Mouse (Mus musculus) heart, adult 11 months (tissue): ENCODE data around the gene Map4.

Experiments used
- DNase-seq: peaks from one replicate; pipeline ENCODE4 v3.0.0; 2022

Map4 gene

DNA sequence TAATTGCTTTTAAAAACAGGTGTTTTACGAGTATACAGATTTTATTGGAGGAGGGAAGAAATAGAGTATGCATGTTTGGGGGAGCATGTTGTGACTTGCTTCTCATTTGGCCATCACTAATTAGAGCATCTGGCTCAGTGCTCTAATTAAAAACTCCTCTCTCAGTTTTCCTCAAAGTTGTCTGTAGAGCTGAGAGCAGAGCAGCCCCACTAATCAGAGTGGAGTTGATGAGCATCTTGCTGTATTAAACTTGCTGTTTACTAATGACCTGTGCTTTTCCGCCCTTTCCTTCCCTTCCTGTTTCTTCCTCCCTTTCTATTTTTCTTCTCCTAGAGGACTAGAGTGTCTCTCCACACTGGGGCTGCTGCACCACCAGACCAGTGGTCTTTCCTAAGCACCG, 71.2 kb downstream of the Map4 start:
- DNase-seq, result peak; percentile 30

DNA sequence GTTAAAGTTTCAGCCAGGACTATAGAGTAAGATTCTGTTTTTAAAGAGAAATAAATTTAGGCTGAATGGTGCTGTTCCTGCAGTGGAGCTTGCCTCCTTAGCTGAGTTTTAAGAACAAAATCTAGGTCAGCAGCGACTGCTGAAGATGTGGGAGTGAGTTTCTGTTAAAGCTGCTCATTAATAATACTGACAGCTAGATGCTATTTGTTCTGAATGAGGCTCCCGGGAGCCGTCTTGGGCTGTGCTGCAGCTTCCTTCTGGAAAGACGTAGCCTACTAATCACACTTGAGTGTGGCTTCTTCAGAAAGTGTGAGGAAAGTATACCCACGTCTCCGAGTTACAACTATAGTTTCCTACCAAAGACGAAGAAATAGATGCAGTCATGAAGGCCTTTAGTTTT, 88.0 kb downstream of the Map4 start:
- DNase-seq, result peak; percentile 37

DNA sequence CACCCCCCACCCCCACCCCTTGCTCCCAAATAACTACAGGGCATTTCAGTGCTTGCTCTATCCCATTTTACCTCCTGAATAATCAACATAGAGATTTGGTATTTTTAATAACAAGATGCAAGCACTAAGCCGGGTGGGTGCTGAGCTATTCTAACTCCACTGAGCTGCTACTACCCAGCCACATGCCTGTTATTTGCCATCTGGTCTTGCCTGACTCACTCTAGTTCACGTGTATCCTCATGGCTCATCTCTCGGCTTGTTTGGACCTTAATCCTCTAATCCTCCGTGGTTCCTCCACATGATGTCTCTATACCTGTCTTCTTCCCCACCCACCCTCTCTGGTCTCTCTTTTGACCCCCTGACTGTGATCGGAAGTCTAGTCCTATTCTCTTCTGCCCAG, 89.1 kb downstream of the Map4 start:
- DNase-seq, result peak; percentile 74

DNA sequence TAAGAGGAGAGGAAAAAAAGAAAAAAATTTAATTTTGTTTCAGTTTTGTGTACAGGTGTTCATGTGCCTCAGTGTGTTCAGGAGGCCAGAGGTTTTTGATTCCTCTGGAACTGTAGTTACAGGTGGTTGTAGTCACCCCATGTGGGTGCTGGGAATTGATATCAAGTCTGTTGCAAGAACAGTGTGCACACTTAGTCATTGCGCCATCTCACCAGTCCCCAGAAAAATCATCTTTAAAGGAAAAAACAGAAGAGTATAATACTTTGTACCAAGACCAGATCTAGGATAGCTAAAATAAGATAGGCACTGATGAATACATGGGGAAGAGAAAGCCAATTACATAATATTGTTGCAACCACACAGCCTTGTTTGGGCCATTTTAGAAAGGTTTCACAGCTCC, 90.2 kb downstream of the Map4 start:
- no peak for DNase-seq

DNA sequence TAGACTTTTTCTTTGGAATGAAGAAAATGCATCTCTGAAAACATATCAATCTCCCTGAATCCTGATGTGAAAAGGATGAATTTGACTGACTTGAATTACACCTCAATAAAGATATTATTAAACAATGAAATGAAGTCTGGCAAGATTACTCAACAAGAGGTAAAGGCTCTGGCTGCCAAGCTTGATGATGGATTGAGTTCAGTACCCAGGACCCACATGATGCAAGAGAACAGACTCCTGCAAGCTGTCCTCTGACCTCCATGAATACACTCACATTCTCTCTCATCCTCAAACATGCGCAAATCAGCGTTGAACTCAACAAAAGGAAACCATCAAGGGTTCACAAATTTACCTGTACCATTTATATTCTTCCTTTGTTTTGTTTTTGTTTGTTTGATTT, 90.9 kb downstream of the Map4 start:
- no peak for DNase-seq

DNA sequence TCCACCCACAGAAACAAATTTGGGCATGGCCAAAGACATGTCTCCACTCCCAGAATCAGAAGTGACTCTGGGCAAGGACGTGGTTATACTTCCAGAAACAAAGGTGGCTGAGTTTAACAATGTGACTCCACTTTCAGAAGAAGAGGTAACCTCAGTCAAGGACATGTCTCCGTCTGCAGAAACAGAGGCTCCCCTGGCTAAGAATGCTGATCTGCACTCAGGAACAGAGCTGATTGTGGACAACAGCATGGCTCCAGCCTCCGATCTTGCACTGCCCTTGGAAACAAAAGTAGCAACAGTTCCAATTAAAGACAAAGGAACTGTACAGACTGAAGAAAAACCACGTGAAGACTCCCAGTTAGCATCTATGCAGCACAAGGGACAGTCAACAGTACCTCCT, 103.8 kb downstream of the Map4 start:
- DNase-seq, result no peak

DNA sequence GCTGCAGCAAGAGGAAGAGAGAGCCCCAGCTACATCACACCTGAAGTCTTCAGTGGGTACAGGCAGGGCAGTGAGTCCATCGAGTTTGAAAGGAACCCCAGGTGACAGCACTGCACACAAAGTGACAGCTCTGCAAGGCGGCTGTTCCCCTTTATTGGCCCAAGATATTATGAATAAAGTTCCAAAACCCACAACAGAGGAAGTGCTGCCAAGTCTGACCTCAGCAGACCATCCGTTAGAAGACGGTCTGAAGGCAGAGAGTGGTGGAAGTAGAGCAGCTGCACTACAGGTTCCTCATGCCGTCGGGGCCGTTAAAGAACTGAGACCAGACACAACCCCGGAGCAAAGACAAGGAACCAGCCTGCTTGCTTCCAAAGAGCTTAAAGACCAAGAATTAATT, 106.6 kb downstream of the Map4 start:
- peak; percentile 90 for DNase-seq

DNA sequence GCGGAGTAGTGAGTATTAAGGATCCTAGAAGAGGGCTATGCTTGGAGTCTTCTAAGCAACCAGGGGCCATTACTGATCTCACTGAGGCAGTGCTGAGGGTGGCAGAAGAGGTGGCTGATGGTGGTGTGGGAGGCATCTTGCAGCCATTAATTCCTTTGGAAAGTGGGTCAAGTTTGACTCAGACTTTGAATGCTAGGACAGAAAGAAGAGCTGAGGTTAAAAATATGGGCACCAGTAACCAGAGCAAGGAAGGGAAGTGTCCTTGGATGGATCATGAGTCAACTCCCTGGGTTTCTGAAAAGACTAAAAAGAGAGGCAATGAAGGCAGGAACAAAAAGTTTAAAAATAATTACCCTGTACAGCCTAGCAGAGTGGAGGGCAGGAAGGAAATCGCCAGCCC, 107.2 kb downstream of the Map4 start:
- DNase-seq, result no peak

DNA sequence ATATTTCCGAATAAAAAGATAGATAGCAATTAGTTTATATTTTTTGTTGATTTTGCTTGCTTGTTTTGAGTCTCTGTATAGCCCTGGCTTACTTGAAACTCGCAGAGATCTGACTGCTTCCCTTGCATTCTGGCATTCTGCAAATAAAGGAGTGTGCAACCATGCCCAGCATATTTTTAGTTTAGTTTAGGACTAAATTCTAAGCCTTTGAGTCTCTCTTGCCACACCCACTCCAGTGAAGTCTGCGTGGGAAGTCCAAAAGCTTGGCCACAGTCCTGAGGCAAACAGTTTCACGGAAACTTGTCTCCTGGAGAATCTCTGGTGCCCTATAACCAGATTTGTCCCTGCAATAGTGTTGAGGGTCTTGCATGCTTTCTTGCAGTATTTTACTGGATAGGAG, 113.1 kb downstream of the Map4 start:
- peak; percentile 34 for DNase-seq

DNA sequence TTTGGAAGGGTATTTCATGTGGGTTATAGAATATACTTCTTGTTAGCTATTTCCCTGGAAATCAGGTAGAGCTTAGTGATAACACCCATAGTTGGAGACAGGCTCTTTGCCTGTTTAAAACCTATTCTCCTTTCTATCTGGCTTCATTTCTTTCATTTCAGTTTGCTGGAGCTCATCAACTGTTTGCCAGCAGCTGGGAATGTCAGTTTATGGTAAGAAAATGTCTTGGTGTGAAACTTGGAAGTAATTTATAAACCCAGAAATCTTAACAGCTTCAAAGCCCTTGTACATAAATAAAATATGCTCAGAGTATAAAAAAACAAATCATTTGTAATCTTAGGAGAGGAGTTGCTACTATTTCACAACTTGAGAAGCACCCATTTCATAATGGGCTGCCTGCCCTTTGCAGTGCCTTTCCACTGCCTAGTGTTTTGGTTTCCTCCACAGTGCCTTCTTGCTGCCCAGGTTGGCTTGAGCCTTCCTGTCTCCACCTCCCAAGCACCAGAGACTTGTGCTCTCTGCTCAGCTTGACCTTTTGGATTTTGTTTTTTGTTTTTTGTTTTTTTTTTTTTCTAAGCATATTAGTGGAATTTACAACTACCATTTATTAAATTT, 114.6 kb downstream of the Map4 start:
- peak; percentile 27 for DNase-seq

DNA sequence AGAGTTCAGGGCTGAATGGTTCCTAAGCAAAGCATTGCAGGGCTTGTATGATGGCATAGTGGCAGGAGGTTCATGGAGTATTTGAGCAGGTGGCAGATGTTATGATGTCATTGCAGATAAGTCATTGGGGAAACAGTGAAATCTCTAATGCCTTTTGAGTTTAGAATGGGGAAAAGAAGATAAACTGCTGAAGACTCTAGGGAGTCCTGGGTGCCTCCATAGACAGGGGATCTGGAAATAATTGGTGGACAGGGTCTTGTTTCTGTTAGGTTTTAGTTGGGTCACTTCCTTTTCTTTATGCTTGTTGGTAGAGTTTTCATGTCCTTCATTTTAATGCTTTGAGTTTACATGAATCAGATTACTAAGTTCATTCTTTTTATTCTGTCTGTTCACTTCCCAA, 116.0 kb downstream of the Map4 start:
- DNase-seq, result no peak

DNA sequence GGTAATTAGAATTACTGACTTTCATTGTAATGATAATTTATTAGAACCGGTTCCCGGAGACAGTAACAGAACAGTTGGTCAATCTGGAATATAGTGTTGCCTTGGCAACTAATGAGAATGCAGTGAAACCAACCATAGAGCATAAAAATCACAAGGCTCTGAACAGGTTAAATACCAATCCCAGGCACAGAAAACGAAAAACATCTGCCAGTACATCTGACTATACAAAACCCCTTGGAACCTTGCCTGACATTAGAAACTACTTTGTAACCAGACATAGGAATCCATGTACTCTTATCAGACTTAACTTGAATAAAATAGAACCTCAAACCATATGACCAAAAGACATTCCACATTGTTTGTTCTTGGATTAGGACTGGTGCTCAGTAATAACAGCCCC, 116.6 kb downstream of the Map4 start:
- no peak for DNase-seq

DNA sequence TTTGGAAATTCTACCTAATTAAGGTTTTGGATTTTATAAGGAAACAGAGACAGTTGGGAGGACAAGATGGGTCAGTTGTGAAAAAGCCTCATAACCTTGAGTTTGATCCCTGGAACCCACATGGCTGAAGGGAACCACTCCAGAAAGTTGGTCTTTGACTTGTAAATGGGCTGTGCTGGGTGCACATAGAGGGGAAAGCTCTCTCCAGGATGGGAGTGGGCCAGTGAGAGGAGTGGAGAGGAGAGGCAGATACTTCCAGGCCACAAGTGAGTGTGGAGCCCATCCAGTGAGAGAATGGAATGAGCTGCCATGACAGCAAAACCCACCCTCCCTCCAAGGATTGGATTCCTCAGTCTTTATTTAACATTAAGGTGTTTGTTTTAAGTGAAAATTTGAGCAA, 119.9 kb downstream of the Map4 start:
- DNase-seq, result peak; percentile 34

DNA sequence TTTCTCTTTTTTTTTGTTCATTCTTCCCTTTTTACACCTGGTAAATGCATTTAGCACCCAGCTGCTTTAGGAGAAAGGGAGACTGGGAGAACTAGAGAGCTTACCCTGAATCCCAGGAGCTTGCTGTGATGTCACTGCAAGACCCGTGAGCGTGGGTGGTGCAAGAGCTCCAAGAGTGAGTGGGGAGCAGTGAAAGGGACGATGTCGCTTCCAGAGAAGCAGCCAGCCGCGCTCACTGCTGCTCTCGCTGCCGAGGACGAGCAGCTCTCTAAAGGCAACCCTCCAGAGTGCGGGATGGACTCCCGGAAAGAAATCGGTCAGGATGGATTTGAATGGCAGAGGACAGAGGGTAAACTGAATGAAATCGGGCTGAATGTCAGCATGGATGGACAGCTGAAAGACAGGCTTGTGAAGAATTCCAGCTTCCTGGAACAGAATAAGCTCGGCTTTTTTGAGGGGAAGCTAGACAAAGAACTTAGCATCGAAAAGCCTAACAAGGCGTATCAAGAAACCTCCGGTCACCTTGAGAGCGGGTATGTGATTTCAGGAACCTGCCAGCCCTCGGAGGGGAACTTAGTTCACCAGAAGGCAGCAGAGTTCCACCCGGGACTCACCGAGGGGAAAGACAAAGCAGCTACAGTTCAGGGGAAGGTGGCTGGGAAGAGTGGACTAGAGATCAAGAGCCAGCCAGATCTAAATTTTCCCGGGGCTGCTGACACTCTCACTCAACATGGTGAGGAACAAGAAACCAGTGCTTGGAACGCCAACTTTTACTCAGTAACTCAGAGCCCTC, 120.8 kb downstream of the Map4 start:
- DNase-seq, result peak; percentile 86

DNA sequence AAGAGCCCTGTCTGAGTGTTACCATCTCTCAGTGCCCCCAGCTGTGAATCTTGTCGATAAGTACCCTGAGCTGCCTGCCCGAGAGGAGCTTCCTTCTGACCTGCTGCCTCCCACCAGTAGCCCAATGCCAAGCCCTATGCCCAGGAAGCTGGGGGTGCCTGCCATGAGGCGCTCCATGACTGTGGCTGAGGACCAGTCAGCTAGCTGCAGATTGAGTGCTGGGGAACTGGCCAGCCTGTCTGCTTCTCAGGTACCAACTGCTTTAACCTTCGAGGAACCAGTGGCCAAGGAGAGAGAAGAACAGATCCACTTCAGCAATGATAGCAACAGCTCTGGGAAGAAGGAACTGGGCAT, 121.7 kb downstream of the Map4 start:
- DNase-seq, result peak; percentile 88

DNA sequence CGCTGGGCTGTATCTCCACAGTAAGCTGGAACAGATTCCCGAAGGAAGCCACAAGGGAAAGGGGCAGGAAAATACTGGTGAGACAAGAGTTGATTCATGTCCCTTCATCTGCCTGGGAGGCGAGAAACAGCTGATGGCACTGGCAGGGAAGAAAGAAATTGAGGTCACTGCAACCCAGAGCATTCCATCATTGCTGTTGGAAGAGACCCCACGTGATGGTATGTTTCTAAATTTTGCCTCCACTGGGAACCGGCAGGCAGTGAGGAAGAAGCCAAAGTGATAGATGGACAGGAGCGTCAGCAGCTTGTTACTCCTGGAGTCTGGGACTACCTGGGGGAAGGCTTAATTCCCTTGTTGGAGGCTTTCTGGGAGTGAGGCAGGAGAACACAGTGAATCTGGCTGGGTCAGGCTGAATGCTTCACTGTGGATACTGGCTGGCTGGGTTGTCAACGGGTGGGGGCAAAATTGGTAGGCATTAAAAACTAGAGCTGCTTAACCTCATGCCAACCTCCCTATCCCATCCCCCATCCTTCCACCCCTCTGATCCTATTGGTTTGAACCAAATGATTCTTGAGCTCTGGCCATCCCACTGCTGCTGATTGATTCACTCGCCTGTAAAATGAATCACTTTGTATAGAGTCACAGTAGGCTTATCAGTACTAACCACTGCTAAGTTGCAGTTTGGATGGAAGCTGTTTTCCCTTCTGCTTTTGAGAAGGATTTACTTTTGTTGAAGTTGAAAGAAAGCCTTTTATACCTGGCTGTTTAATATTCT, 122.2 kb downstream of the Map4 start:
- peak; percentile 95 for DNase-seq

DNA sequence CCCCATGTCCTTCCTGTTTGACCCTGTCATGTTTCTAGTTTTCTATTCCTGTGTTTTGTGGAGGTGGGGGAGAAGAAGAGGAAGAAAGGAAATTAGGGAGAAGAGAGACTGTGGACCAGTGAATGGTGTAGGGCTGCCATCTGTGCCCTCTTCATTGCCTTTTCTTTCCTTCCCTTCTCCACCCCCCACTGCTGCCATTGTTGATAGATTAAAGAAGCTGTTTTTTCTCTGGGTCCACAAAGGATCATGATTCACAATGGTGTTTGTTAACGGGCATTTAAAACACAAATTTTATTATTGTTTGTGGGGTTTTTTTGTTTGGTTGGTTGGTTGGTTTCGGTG, 122.8 kb downstream of the Map4 start:
- DNase-seq, result peak; percentile 7

DNA sequence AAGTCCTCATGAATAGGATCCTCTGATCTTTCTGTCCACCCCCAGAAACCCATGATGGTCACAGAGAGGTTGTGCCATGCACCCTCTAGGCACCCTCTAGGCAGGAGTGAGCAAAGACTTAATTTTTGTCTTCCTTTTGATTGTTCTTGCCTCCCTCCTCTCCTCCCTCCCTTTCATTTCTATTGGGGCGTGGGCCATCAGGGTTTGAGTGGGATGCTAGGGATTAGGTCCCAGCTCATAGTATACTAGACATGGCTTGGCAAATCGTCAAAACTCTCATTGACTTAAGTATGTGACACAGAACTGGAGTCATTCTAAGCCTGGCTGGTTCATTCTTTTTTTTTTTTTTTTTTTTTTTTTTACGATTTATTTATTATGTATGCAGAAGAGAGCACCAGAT, 123.5 kb downstream of the Map4 start:
- peak; percentile 69 for DNase-seq

DNA sequence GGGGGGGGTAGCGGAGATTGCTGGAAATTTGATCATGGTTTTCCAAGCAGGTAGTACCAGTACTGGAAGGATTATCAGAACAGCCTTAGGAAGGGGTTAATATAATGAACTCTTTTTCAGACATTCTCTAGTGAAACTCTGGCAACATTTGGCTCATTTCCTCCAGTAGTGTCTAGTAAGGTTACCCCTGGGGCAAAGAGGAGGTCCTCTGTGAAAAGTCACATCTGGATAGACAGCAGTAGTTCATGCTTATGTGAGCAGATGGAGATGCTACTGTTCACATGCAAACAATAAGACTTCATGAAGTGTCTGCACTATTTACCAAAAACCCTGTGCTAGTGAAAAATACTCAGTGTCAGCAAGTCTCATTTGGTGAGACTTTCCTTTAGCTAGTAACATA, 125.9 kb downstream of the Map4 start:
- DNase-seq, result peak; percentile 44

DNA sequence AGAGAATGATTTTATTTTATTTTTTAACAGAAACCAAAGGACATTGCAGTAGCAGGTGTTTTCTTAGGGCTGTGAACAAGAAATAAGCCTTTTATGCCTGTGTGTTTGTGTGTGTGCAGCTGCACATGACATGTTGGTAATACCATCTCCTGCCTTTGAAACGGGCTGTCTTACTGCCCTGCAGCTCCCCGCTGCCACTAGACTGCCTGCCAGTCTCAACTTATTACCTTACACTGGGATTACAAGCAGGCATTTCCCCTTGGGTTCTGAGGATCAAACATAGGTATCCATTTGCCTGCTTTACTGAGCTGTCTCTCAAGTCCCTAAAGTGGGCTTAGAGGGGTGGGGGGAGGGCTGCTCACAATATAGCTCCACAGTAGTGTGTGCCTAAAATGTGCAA, 129.5 kb downstream of the Map4 start:
- peak; percentile 36 for DNase-seq

DNA sequence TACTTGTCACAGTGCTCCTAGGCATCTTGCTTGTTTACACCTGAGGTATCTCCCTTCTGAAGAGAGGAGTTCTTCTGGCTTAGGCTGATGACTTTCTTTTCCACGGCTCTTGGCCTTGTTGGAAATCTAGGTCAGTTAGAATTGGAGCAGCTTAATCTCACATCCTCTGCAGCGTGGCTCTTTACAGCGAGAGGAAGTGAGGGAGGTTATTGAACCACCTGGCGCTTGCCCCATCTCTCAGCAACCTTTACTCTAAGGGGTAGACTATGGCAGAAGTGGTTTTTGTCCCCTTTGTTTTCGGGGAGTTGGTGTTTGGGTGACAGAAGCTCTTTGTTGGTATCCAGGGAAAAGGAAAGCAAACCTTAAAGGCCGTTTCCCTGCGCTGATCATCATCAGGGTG, 131.1 kb downstream of the Map4 start:
- peak; percentile 80 for DNase-seq

DNA sequence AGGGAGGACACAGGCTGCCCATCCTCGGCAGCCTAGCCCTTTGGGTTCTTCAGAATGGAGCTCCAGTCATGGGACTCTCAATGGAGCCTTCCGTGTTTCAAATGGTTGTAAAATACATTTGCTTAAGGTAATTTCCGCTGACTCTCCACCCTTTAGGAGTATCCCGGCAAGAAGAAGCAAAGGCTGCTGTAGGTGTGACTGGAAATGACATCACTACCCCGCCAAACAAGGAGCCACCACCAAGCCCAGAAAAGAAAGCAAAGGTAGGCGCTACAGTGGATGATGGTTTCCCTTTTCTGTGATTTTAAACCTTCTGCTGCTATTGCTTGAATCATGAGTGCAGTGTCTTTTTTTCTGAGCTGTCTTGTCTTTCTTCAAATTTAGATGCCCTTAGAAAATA, 131.6 kb downstream of the Map4 start:
- peak; percentile 55 for DNase-seq

DNA sequence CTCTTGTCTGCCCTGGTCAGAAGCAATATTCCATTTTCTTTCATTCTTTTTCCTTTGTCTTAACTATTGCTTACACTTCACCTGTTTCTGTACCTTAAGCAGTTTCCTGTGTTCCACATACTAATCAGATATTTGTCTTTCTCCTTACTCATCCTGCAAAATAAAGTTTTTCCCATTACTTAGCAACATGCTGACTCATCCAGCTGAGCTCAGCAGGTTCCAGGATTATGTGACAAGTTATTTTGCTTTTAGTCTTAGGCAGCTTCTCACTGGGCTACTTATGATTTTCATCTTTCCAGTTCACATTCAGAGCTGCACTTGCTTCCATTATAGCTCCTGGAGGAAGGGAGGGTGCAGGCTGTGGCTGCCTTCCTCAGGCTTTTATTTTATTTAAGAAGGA, 133.4 kb downstream of the Map4 start:
- DNase-seq, result peak; percentile 10

DNA sequence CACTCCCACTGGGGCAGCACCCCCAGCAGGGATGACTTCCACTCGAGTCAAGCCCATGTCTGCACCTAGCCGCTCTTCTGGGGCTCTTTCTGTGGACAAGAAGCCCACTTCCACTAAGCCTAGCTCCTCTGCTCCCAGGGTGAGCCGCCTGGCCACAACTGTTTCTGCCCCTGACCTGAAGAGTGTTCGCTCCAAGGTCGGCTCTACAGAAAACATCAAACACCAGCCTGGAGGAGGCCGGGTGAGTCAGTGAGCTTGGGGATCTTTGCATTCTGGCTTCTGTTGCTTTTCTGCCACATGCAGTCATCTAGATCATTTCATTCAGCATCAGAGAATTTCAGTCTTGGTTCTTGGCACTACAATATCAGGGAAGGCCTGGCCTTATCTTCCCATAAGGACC, 137.5 kb downstream of the Map4 start:
- no peak for DNase-seq
